Comparison of ENCODE assay signal across 8 mouse cellular contexts in the genomic region with DNA sequence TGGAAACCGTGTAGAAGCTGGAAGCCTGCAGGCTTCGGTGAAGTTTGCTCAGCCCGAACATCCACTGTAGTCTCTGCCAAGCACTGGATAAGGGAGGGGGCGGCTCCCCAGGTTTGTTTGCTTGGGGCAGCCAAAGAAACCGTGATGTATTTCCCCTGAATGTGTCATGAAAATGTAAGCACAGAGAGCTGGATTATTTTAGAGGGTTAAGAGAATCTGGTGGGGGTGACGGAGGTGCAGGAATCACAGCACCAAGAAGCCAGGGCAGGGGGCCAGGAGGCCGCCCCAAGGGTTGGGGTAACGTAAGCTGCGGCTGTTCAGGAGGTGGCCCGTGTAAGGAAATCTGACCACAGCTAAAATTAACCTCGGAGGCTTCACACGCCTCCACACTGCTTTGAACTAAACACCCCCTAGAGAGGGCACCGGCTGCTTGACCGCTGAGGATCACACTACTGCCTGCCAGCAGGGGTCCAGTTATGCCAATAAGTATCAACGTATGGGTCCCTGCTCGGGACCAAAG.
A peak's percentile ranks its signal among the peaks of the same experiment; 100 is the strongest.
DNase-seq lines count a peak whose midpoint lies in the region; ATAC-seq lines count a peak whose summit lies in the region.
"Had no signal": no experiment of that assay in that cellular context is flagged by ENCODE, and none has a peak within 500 bp of the region (broad histone marks: within the 10 kb centered on the region; RNA-seq: fewer than 3 reads in every experiment).

No protein-coding gene starts in this region.

- H3K27me3 ChIP-seq in embryonic facial prominence, embryonic 10.5 days (replicated peaks; ENCODE audit: low read depth, poor library complexity, severe bottlenecking), result peaks cover 30% of the 10 kb centered on the region
- H3K27me3 ChIP-seq in hindbrain, embryonic 14.5 days (ENCODE audit: control insufficient read depth, insufficient read depth, low read length), result no peaks in the 10 kb centered on the region

- ATAC-seq in hindbrain, embryonic 14.5 days (ENCODE audit: low FRiP score), result no peak

- no peaks in the 10 kb centered on the region for H3K9me3 ChIP-seq in embryonic facial prominence, embryonic 10.5 days
- H3K9me3 ChIP-seq in hindbrain, embryonic 14.5 days (ENCODE audit: control insufficient read depth, low read length), result no peaks in the 10 kb centered on the region

- peak overlapping the region; percentile 45 for H3K27ac ChIP-seq in embryonic facial prominence, embryonic 10.5 days (replicated peaks)
- H3K27ac ChIP-seq in hindbrain, embryonic 14.5 days, result no peak overlapping the region
- H3K27ac ChIP-seq: macrophage had no signal

- H3K4me2 ChIP-seq in hindbrain, embryonic 14.5 days (replicated peaks), result peak overlapping the region; percentile 7; the same call in 1 of the 2 replicates

- 22% methylated on average over 16 of the region's 16 CpGs for WGBS in embryonic facial prominence, embryonic 10.5 days
- 20% methylated on average over 16 of the region's 16 CpGs for WGBS in hindbrain, embryonic 14.5 days

- H3K4me1 ChIP-seq in embryonic facial prominence, embryonic 10.5 days, result peaks cover 37% of the 10 kb centered on the region
- peaks cover 37% of the 10 kb centered on the region for H3K4me1 ChIP-seq in hindbrain, embryonic 14.5 days (replicated peaks; ENCODE audit: control insufficient read depth, insufficient read depth, low read length)

- peak; percentile 42 for DNase-seq in embryonic facial prominence, embryonic 10.5 days (ENCODE audit: low spot score)
- DNase-seq in gastrocnemius, postnatal 14 days, result peak; percentile 80
- DNase-seq in hindbrain, embryonic 14.5 days (ENCODE audit: low spot score), result no peak
- peak; percentile 37 for DNase-seq in lung, postnatal 36 days
- DNase-seq in cerebellum, adult 8-10 months, result no peak
- no peak for DNase-seq in right cerebral cortex, postnatal 14 days
- no peak for DNase-seq in adipocyte (ENCODE audit: low spot score)

- H3K4me3 ChIP-seq in embryonic facial prominence, embryonic 10.5 days, result peak overlapping the region; percentile 36
- H3K4me3 ChIP-seq in hindbrain, embryonic 14.5 days (replicated peaks; ENCODE audit: low read length), result no peak overlapping the region

- no peaks in the 10 kb centered on the region for H3K36me3 ChIP-seq in embryonic facial prominence, embryonic 10.5 days (replicated peaks)
- no peaks in the 10 kb centered on the region for H3K36me3 ChIP-seq in hindbrain, embryonic 14.5 days (replicated peaks; ENCODE audit: control insufficient read depth, insufficient read depth)

- intact Hi-C loops in gastrocnemius, postnatal 14 days (cut with DNase I; ENCODE audit: low total_unique reads), result no loop called here

- H3K9ac ChIP-seq in hindbrain, embryonic 14.5 days, result no peak overlapping the region

Comparison
In these comparisons a context has a peak if more than half of its experiments do, and no peak if none do; other contexts are left out.
1. DNase-seq: peak in embryonic facial prominence, embryonic 10.5 days (single experiment), gastrocnemius, postnatal 14 days (single experiment) and lung, postnatal 36 days (single experiment); none in hindbrain, embryonic 14.5 days (single experiment), cerebellum, adult 8-10 months (single experiment), right cerebral cortex, postnatal 14 days (single experiment) and adipocyte (single experiment).